Mouse (Mus musculus): Measurements from ENCODE around the gene Ccnb2. TPM values are rescaled to one million over a fixed set of nuclear protein-coding genes. Genes with fewer than 3 reads are reported as not detected.

The Ccnb2 gene
- total and polyA plus RNA-seq, 3 experiments, result 0.39 to 0.57 (median 0.57) TPM

DNA sequence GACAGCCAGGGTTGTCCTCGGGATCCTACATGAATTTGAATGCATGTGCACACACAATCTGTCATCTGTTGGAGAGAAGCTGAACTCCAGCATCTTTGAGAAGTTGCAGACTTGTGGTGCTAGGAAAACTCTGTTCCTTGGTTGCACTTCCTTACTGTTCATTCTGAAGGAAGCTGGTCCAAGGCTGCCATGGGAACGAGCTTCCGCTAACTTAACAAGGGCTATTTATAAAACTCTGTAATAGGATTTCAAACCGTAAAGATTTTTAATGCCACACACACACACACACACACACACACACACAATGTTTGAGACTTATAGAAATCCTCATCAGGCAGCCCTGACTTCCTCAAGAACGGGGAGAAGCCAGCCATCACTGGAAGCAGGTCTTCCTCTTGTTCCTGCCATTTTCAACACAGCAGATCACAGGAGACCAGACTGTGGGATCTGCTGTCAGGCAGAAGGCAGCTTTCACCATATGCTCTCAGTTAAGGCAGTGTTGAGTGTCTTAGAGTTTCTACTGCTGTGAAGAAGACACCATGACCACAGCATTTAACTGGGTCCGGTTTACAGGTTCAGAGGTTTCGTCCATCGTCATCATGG is 19.3 kb downstream of the Ccnb2 start:
- no peak for TF ChIP-seq POLR2A (IDR thresholded peaks at IDR 0.05; ENCODE audit: insufficient read depth, low read depth, low read length)
- TF ChIP-seq CTCF (IDR thresholded peaks at IDR 0.05), result no peak
- no peak for TF ChIP-seq EP300 (IDR thresholded peaks at IDR 0.05; ENCODE audit: insufficient read depth, low read depth, low read length)
- Histone ChIP-seq H3K27ac (no peak overlapping the region), H3K79me2 (replicated peaks; ENCODE audit: control insufficient read depth, insufficient read depth, low read length) (no peaks in the 10 kb centered on the region), H3K36me3 (ENCODE audit: control insufficient read depth, insufficient read depth, low read length) (no peaks in the 10 kb centered on the region), H3K27me3 (ENCODE audit: control insufficient read depth, insufficient read depth, low read length) (no peaks in the 10 kb centered on the region), H3K4me3 (no peak overlapping the region), H3K9ac (ENCODE audit: low read depth, low read length) (no peak overlapping the region), H3K4me1 (ENCODE audit: control insufficient read depth, insufficient read depth, low read length) (no peaks in the 10 kb centered on the region)
- WGBS, result 75% methylated on average over 8 of the region's 8 CpGs
- DNase-seq, result no peak
- intact Hi-C loops (cut with DNase I), result loop anchor here (10.0 kb wide), 1 partner anchor 723 kb away; no protein-coding TSS in a partner anchor

DNA sequence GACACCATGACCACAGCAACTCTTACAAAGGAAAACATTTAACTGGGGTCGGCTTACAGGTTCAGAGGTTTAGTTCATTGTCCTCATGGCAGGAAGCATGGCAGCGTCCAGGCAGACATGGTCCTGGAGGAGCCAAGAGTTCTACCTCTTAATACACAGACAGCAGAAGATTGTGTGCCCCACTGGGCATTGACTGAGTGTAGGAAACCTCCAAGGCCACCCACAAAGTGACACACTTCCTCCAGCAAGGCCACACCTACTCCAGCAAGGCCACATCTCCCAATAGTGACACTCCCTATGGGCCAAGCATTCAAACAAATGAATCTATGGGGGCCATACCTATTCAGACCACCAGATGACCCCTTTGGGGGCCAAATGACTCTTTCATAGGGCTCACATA is 25.3 kb downstream of the Ccnb2 start:
- Histone ChIP-seq H3K79me2 (replicated peaks; ENCODE audit: control insufficient read depth, insufficient read depth, low read length) (no peaks in the 10 kb centered on the region), H3K27me3 (ENCODE audit: control insufficient read depth, insufficient read depth, low read length) (no peaks in the 10 kb centered on the region), H3K27ac (no peak overlapping the region), H3K36me3 (ENCODE audit: control insufficient read depth, insufficient read depth, low read length) (no peaks in the 10 kb centered on the region), H3K4me3 (no peak overlapping the region), H3K9ac (ENCODE audit: low read depth, low read length) (no peak overlapping the region), H3K4me1 (ENCODE audit: control insufficient read depth, insufficient read depth, low read length) (peaks cover 1% of the 10 kb centered on the region; the same call in 1 of the 2 replicates)
- intact Hi-C loops (cut with DNase I), result no loop called here
- no peak for TF ChIP-seq EP300 (IDR thresholded peaks at IDR 0.05; ENCODE audit: insufficient read depth, low read depth, low read length)
- no peak for TF ChIP-seq CTCF (IDR thresholded peaks at IDR 0.05)
- TF ChIP-seq POLR2A (IDR thresholded peaks at IDR 0.05; ENCODE audit: insufficient read depth, low read depth, low read length), result no peak
- 75% methylated on average over 2 of the region's 2 CpGs for WGBS
- no peak for DNase-seq

DNA sequence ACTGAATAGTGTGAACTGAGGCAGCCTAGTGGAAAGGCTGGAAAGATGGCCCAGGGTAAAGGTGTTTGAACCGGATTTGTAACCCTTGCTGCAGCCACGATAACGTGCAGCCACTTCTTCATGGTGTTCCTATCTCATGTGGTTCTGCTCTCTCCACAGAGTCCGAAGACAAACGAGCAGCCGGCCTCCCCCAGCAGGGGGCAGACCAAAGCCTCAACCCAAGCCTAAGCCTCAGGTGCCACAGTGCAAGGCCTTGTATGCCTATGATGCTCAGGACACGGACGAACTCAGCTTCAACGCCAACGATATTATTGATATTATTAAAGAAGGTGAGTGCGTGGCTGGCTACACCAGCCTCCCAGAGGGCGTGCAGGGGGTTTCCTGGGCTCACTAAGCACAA is 25.7 kb downstream of the Ccnb2 start:
- Histone ChIP-seq H3K4me1 (ENCODE audit: control insufficient read depth, insufficient read depth, low read length) (peaks cover 1% of the 10 kb centered on the region; the same call in 1 of the 2 replicates), H3K36me3 (ENCODE audit: control insufficient read depth, insufficient read depth, low read length) (no peaks in the 10 kb centered on the region), H3K79me2 (replicated peaks; ENCODE audit: control insufficient read depth, insufficient read depth, low read length) (no peaks in the 10 kb centered on the region), H3K9ac (ENCODE audit: low read depth, low read length) (no peak overlapping the region), H3K27ac (no peak overlapping the region), H3K4me3 (no peak overlapping the region), H3K27me3 (ENCODE audit: control insufficient read depth, insufficient read depth, low read length) (no peaks in the 10 kb centered on the region)
- WGBS, result 82% methylated on average over 12 of the region's 12 CpGs
- TF ChIP-seq POLR2A (IDR thresholded peaks at IDR 0.05; ENCODE audit: insufficient read depth, low read depth, low read length) (no peak), CTCF (IDR thresholded peaks at IDR 0.05) (peak; percentile 60)
- DNase-seq, result peak in 1 of 2 experiments; percentile 38
- intact Hi-C loops (cut with DNase I), result no loop called here

DNA sequence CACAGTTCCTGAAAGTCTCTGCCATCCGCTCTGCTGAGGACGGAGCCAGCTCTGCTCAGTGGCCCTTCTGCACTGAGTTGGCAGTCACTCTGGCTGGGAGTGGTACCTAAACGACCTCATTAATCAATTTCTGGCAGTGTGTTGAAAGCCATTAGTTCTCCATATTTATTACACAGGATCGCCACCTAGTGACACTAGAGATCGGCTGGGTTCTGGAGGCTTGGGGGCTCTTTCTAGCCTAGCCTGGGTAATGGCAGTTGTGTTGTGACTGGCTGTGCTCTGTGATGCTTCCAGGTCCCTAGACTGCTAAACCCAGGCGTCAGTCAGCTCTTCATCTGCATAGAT is 28.8 kb downstream of the Ccnb2 start:
- H3K27ac ChIP-seq, result no peak overlapping the region
- H3K27me3 ChIP-seq (ENCODE audit: control insufficient read depth, insufficient read depth, low read length), result no peaks in the 10 kb centered on the region
- intact Hi-C loops (cut with DNase I), result loop anchor here (1.0 to 2.0 kb wide), 2 partner anchors 190 to 283 kb away; no protein-coding TSS in a partner anchor
- H3K36me3 ChIP-seq (ENCODE audit: control insufficient read depth, insufficient read depth, low read length), result no peaks in the 10 kb centered on the region
- no peak overlapping the region for H3K9ac ChIP-seq (ENCODE audit: low read depth, low read length)
- TF ChIP-seq CTCF (IDR thresholded peaks at IDR 0.05) (peak; percentile 75), EP300 (IDR thresholded peaks at IDR 0.05; ENCODE audit: insufficient read depth, low read depth, low read length) (no peak)
- H3K79me2 ChIP-seq (replicated peaks; ENCODE audit: control insufficient read depth, insufficient read depth, low read length), result no peaks in the 10 kb centered on the region
- no peak overlapping the region for H3K4me3 ChIP-seq
- peak; percentile 11 to 34 for DNase-seq
- H3K4me1 ChIP-seq (ENCODE audit: control insufficient read depth, insufficient read depth, low read length), result peaks cover 1% of the 10 kb centered on the region; the same call in 1 of the 2 replicates
- WGBS, result 32% methylated on average over 6 of the region's 6 CpGs

DNA sequence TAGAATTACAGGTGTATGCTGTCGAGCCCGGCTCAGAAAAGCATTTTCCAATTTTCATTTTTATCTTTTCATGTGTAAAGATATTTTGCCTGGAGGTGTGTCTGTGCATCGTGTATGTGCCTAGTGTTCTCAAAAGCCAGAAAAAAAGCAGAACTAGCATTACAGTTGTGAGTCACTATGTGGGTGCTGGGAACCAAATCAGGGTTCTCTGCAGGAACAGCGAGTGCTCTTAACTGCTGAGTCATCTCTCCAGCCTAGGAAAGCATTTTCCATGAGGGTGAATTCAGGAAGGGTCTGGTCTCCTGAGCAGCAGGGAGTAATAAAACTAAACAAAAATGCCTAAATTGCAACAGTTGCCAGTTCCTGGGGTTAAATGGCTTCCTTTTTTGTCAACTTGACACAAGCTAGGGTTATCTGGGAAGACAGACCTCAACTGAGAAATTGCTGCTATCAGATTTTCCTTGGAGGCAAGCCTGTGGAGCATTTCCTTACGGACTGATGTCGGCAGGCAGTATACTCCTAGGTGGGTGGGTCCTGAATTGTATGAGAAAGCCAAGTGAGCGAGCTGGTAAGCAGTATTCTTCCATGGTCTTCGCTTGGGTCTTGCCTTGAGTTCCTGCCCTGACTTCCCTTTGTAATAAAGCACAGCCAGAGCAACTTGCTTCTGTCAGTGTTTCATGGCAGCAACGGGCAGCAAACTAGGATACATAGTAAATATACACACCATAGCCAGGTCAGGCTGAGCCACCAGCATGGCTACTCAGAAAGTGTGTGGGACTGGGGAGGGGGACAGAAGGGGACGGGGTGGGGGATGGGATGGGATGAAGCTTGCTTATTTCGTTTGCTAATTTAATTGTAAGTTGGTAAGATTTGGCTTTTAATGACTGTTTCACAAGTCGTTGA is 29.4 kb downstream of the Ccnb2 start:
- H3K9ac ChIP-seq (ENCODE audit: low read depth, low read length), result no peak overlapping the region
- DNase-seq, result no peak
- no peaks in the 10 kb centered on the region for H3K27me3 ChIP-seq (ENCODE audit: control insufficient read depth, insufficient read depth, low read length)
- TF ChIP-seq CTCF (IDR thresholded peaks at IDR 0.05), result no peak
- TF ChIP-seq EP300 (IDR thresholded peaks at IDR 0.05; ENCODE audit: insufficient read depth, low read depth, low read length), result no peak
- no peak for TF ChIP-seq POLR2A (IDR thresholded peaks at IDR 0.05; ENCODE audit: insufficient read depth, low read depth, low read length)
- peaks cover 1% of the 10 kb centered on the region; the same call in 1 of the 2 replicates for H3K4me1 ChIP-seq (ENCODE audit: control insufficient read depth, insufficient read depth, low read length)
- intact Hi-C loops (cut with DNase I), result loop anchor here (1.0 to 2.0 kb wide), 2 partner anchors 189 to 283 kb away; no protein-coding TSS in a partner anchor
- no peaks in the 10 kb centered on the region for H3K36me3 ChIP-seq (ENCODE audit: control insufficient read depth, insufficient read depth, low read length)
- H3K4me3 ChIP-seq, result no peak overlapping the region
- no peak overlapping the region for H3K27ac ChIP-seq
- WGBS, result 76% methylated on average over 12 of the region's 12 CpGs
- no peaks in the 10 kb centered on the region for H3K79me2 ChIP-seq (replicated peaks; ENCODE audit: control insufficient read depth, insufficient read depth, low read length)

DNA sequence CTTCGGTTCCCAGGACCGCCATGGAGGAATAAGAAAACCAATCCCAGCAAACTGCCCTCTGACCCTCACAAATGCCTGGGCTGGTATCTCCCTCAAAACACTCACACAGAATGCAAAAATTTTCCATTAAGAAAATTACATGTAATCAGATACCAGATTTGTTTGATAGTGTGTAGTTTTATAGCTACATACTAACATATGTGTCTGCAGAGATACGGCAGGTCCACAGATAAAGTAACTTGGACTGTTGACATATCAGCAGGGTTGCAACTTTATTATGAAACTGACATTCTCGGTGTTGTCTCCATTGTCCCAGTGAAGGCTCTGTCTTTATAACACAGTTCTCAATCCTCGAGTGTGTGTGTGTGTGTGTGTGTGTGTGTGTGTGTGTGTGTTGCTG is 30.3 kb downstream of the Ccnb2 start:
- DNase-seq, result no peak
- Histone ChIP-seq H3K27ac (no peak overlapping the region), H3K27me3 (ENCODE audit: control insufficient read depth, insufficient read depth, low read length) (no peaks in the 10 kb centered on the region), H3K4me1 (ENCODE audit: control insufficient read depth, insufficient read depth, low read length) (peaks cover 1% of the 10 kb centered on the region; the same call in 1 of the 2 replicates), H3K79me2 (replicated peaks; ENCODE audit: control insufficient read depth, insufficient read depth, low read length) (no peaks in the 10 kb centered on the region), H3K36me3 (ENCODE audit: control insufficient read depth, insufficient read depth, low read length) (no peaks in the 10 kb centered on the region), H3K9ac (ENCODE audit: low read depth, low read length) (no peak overlapping the region), H3K4me3 (no peak overlapping the region)
- 92% methylated on average over 5 of the region's 5 CpGs for WGBS
- TF ChIP-seq CTCF (IDR thresholded peaks at IDR 0.05) (no peak), EP300 (IDR thresholded peaks at IDR 0.05; ENCODE audit: insufficient read depth, low read depth, low read length) (no peak), POLR2A (IDR thresholded peaks at IDR 0.05; ENCODE audit: insufficient read depth, low read depth, low read length) (no peak)
- intact Hi-C loops (cut with DNase I), result no loop called here

Measured in heart, adult 2 months (tissue).